Mouse (Mus musculus): Measurements from ENCODE around the gene Stxbp3.
"Not testable (repeated sequence)": the region's sequence is repeated elsewhere in the genome, so short reads cannot be mapped to it uniquely, and the experiment has no call there.

Gene Stxbp3

GRCm38 (mm10) chr3:108857714-108858113 lies 17.4 kb upstream of the Stxbp3 start:
- DNase-seq (ENCODE audit: low read depth in 2 of 2, low spot score in 2 of 2), result no peak

DNA sequence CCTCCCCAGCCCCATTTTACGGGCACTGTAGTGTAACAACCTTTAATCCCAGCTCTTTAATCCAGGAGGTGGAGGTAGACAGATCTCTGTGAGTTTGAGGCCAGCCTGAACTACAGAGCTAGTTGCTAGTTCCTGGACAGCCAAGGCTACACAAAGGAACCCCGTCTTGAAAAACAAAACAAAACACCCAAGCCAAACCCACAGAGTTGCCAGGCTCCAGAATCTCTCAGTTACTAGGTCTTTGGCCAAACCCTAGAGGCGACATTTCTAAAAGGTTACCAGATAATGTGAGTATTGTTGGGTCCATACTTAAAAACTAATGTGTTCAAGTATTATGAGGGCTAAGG lies 16.8 kb upstream of the Stxbp3 start:
- DNase-seq (ENCODE audit: low read depth in 2 of 2, low spot score in 2 of 2), result no peak

DNA sequence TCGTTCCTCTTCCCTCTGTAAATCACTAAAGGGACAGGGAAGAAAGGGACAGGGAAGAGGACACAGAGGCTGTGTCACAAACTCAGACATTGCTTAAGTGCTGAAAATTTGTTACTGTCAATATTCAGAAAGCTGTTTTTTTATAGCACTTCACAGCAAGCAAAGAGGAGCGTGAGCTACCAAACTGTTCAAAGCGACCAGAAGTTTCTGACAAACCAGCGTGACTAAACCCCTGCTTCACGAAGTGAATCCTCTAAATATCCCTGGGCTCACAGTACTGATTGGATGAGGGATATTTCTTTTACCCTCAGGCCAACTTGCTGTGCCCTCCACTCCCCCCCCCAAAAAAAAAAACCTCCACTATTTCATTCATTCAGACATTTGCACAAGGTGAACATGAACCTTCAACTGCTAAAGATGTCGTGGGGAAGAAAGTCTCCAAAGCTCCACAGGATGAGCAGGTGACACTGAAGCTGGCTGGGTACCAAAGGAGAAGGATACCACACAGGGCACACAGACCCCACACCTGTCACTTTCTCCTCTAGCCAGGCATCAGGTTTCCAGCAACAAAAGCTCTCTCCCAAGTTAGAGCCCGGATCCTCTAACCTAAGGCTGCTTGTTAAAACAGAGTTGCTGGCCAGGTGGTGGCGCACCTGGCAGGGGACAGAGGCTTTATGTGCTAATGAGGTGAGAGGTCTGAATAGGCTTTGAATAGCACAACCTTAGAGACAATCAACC lies 16.2 kb upstream of the Stxbp3 start:
- peak; percentile 24 to 38 for DNase-seq (ENCODE audit: low read depth in 2 of 2, low spot score in 2 of 2)

DNA sequence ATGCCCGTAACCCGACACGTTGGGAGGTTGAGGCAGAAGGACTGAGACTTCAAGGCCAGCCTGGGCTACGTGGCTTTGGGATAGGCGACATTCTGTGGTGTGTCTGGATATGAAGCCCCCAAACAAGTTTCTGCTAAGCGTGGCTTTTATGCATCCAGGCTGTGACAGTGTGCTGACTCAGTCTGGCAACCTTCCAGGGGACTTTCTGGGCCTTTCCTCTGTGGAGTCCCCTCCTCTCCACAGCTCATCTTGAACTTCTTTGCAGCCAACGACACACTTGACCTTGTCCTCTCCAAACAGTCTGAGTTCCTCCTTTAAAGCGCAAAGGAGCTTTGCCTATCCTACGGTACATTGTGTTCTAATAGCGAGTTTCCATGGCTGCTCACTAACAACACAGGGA lies 15.5 kb upstream of the Stxbp3 start:
- no peak for DNase-seq (ENCODE audit: low read depth in 2 of 2, low spot score in 2 of 2)

DNA sequence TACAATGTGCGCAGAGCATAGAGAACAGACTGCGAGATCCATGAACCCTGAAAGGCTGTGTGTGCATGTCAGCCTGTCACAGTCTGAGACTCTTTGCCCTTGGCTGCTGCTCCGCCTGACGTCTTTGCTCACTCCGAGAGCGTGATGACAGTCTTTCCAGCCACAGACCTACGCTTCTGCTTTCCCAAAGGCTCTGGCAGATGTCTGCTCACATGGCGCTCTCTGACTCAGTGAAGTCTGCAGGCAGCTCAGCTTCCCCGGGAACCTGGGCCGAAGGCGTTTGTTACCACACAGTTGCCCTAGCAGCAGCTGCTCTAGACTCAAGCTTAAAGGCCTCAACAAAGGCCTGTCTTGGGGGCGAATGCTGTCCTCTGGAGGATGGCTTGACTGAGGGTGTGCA lies 15.0 kb upstream of the Stxbp3 start:
- DNase-seq (ENCODE audit: low read depth in 2 of 2, low spot score in 2 of 2), result no peak

- no peak for DNase-seq (ENCODE audit: low read depth in 2 of 2, low spot score in 2 of 2)
Observed at GRCm38 (mm10) chr3:108853266-108853665, 12.9 kb upstream of the Stxbp3 start.

DNA sequence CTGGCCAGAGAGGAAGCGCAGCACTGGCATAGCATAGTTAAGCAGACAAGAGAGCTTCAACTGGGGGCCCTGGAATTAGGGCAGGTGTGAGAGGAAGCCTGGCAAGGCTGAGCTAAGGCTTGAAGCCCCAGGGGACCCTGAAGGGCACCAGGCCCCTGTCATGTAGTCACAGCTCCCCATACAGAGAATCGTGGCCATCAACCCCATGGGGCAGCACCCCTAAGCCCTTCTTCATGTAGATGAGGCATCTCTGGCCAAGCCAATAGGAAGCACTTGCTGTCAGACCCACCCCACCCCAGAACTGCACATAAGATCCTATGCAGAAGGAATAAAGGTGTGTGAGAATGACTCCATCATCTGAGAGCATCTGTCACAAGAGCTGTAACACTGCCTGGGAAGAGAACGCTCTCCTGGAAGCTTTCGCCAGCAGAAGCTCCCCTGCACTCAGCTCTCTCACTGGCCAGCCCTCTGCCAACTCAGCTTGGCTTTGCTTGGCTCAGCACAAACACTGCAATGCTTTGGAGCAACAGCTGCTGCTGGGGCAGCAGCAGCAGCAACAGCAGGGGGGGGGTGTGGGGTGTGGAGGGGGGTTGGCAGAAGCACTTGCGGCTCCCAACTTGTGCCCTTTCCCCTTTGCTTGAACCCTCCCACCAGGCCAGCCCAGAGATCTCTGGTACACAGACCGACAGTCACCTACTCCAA lies 11.8 kb upstream of the Stxbp3 start:
- no peak for DNase-seq (ENCODE audit: low read depth in 2 of 2, low spot score in 2 of 2)

- DNase-seq (ENCODE audit: low read depth in 2 of 2, low spot score in 2 of 2), result no peak
Observed at GRCm38 (mm10) chr3:108851554-108851953, 11.2 kb upstream of the Stxbp3 start.

- DNase-seq (ENCODE audit: low read depth in 2 of 2, low spot score in 2 of 2), result no peak
Observed at GRCm38 (mm10) chr3:108851075-108851474, 10.7 kb upstream of the Stxbp3 start.

GRCm38 (mm10) chr3:108850506-108850905 lies 10.2 kb upstream of the Stxbp3 start:
- DNase-seq (ENCODE audit: low read depth in 2 of 2, low spot score in 2 of 2), result no peak

DNA sequence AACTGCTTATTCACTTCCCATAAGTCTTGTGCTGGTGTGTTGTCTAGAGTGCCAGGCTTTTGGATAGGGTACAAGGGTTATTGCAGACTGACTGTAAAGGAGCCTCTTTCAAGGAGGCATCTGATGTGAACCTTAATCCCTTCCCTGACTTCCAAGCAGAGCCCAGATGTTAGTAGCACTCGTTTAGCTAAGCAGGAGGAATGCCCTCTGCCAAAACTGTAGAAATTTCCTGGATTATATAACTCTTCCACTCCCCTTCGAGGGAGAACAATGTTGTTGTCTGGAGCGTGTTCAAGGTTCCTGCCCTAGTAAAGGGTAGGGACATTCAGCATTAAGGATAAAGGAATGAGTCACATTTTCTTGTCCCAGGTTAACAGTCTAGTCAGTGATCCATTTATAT lies 6.3 kb upstream of the Stxbp3 start:
- no peak for DNase-seq (ENCODE audit: low read depth in 2 of 2, low spot score in 2 of 2)

DNA sequence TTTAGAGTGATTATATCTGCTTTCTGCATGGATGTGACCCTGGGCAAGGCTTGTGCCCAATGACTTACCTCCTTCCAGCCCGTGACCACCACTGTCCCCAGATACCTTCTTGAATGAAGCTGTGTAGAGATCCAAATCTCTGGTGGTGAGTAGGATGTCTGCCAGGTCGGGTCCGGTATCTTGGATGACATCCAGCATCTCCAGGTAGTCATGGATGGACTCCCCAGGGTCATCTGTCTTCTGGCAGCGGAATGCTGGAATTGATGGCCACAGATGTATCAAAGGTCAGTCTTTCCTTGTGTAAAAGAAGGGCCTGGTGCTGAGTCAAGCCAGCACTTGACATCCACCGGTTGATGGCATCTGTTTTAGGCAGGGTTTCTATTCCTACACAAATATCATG lies 4.2 kb upstream of the Stxbp3 start:
- DNase-seq (ENCODE audit: low read depth in 2 of 2, low spot score in 2 of 2), result no peak

DNA sequence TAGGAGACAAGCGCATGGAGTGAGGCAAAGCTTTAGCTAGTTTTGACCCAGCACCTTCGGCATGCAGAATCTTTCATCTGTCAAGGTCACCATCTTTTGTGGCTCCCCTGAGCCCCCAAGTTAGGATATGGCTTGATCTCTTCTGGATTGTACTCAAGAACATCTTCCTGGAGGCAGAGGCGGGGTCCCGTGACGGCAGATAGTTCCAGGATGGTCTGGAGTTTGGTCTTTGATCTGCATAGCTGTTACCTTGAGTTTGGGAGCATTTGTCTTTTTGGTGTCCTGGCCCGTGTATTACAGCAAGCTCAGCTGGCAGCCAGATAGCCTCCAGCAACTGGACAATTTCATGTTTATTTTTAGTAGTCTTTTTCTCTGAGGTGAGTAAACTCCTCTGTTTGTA lies 3.7 kb upstream of the Stxbp3 start:
- DNase-seq (ENCODE audit: low read depth in 2 of 2, low spot score in 2 of 2), result no peak

GRCm38 (mm10) chr3:108840716-108841054 lies 359 bp upstream of the Stxbp3 start:
- no peak for DNase-seq (ENCODE audit: low read depth in 2 of 2, low spot score in 2 of 2)

DNA sequence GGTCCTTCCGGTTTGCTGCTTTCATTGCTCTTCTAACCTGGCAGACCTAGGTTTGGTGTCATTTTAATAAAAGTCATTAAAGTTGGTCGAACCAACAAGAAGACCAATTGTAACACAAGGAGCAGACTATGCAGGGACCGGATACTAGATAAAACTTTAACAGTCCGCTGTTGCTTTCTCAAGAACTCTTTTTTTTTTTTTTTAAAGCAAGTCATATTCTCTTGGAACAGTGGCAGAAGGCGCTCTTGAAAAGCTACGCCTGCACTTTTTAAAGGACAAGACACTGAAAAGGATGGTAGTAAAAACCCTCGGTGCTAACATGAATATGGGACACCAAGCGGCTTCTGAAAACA lies 703 bp downstream of the Stxbp3 start:
- no peak for DNase-seq (ENCODE audit: low read depth in 2 of 2, low spot score in 2 of 2)

DNA sequence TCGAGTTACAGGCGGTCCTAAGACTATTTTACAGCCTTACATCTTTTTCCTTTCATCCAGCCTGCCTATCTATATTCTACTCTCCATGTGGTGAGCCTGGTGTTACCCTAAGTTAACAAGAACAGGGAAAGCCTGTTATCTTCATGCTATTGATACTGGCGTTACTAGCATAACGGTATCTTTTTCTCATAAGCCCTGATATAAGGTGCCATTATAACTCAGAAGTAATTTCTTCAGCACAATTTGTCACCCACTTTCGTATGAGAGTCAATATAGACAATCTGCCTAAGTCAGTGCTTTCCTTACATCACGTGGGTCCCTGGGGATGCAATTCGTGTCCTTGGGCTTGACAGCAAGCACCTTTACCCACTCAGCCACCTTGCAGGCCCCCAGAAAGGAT lies 1.3 kb downstream of the Stxbp3 start:
- DNase-seq (ENCODE audit: low read depth in 2 of 2, low spot score in 2 of 2), result no peak

DNA sequence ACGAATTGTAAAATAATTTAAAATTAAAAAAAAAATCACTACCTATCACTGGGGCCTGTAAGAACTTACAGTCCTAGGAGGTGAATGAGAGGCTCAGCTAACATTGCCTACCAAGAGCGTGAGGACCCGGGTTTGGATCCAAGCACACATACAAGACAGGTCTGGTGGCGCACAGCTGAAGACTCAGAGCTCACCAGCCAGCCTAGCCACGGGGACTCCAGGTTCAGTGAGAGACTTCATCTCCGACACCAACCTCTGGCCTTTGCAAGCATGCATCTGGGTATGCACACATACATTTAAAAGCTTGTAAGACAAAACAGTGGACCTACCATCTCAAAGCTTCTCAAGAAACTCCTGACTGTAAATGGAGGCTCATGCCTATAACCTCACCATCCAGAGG lies 3.4 kb downstream of the Stxbp3 start:
- no peak for DNase-seq (ENCODE audit: low read depth in 2 of 2, low spot score in 2 of 2)

DNA sequence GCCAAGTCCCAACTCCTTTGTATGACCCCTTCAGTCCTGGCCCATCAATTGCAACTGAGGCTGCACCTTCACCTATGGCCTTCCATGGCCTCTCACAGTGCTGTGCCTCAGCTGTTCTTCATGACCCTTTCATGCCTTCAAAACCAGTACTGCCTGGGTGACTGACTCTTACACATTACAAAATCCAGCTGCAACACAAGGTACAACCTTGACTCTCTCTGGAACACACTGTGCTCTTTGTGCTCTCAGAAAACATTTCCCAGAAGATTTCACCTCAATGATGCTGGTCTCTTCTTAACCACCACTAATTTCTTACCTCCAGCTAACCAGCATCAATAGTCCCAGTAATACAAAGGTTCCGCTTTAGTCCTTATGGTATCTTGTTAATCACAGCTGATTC lies 6.6 kb downstream of the Stxbp3 start:
- DNase-seq (ENCODE audit: low read depth in 2 of 2, low spot score in 2 of 2), result not testable (repeated sequence)

DNA sequence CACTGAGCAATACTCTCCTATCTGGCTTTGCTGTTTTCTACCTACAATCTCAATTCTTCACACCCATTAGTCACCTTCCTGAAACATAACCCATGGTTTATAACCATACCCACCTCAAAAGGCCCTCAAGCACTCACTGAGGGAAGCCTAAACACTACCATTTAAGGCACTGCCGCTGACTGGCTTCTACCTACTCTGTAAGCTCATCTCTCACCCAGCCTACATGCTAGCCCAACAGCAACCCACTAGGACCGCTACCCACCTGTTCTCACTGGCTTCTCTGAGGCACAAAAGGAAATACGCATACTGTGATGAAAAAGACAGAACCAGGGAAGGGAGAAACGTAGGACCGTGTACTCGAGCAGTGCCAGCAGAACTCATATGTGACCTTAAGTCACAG lies 8.6 kb downstream of the Stxbp3 start:
- DNase-seq (ENCODE audit: low read depth in 2 of 2, low spot score in 2 of 2), result no peak

DNA sequence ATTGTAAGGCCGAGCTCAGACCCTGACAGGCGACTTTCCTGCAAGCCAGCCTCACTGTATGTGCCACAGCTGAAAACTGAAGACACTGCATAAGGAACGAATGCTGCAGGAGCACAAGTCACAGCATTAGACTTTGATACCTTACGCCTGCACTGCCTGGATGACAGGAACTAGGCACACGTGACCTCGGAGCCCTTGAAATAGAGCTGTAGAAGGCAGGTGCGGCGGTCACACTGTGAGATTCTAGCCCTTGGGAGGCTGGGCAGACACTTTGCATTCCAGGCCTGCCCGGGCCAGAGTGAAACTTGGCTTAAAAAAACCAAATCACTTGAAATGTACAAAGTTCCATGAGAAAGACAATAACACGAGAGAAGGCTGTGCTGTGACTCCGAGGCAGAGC lies 9.8 kb downstream of the Stxbp3 start:
- no peak for DNase-seq (ENCODE audit: low read depth in 2 of 2, low spot score in 2 of 2)

DNA sequence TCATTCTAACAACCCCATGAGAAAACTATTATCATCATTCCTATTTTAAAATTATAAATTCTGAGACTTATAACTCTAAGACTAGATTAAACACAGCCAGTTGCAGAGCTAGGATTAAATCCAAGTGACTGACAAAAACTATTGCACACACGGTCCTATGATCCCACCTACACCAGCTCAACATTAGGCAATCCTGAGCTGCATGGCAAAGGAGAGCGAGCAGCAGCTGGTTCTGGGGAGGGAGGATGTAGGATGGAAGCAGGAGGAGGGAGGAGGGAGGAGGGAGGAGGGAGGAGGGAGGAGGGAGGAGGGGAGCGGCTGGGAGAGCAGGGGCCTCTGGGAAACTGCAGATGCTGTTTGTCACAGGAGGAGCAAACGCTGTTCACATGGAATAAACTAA lies 24.7 kb downstream of the Stxbp3 start:
- DNase-seq (ENCODE audit: low read depth in 2 of 2, low spot score in 2 of 2), result no peak

DNA sequence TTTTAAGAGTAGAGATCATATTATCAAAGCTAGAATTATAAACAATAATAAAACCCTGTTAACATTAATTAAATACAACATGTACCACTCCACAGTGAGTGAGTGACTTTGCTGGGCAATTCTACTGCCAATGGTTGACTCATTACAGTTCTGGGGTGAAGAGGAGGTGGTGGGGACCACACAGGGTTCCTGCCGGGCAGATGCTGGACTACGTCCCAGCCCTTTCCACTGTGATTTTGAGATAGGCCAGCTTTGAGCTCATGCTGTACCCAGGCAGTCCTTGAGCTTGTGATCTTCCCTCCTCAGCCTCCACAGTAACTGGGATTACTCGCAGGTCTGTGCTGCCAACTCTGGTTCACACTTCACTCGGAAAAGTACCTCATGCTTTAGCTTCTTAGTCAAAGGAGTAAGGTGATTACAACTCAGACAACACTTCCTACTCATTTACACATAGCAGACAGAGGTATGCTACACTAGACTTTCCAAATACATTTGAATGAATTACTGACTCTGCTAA lies 29.5 kb downstream of the Stxbp3 start:
- no peak for DNase-seq (ENCODE audit: low read depth in 2 of 2, low spot score in 2 of 2)

DNA sequence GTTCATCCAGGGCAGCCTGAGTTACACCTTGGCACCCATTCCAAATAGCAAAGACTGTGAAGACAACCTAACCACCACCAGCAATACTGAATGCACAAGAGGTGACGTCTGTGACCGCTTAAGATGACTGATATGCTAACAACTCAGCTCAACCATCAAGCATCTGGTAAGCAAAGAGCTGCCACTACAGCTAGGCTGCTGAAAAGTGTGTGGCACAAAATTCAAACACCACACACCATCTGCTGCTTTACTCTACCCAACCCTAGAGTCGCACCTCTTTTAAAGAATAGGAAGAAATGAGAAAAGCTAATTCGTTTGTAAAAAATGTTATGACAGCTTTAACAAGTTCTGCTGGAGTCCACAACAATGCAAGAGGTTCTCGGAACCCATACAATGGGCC lies 34.7 kb downstream of the Stxbp3 start:
- DNase-seq (ENCODE audit: low read depth in 2 of 2, low spot score in 2 of 2), result no peak
